Mouse (Mus musculus) kidney, postnatal 25 days (tissue): ENCODE results near the gene Tpm1.

ENCODE experiments used
- DNase-seq, 2 experiments: peaks; one replicate each; pipeline ENCODE4 v3.0.0; 2021; ENCODE audit warnings: mixed read lengths in 2 of 2

The Tpm1 gene

DNA sequence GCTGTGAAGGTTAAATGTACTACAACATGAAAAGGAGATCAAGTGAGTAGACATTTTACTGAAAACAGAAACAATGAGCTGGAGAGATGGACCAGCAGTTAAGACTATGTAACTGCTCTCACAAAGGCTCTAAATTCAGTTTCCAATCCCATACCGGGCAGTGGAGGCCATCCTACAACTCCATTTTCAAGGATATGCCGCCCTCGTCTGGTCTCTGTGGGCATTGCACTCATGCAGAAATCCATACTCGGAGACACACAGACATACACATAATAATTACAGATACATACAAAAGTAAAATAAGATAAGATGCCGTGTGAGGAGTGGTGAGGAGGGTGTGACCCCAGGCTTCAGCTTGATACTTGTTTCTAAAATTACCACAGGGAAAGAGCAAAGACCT is 68.7 kb downstream of the Tpm1 start:
- DNase-seq, result peak; percentile 76 to 86

DNA sequence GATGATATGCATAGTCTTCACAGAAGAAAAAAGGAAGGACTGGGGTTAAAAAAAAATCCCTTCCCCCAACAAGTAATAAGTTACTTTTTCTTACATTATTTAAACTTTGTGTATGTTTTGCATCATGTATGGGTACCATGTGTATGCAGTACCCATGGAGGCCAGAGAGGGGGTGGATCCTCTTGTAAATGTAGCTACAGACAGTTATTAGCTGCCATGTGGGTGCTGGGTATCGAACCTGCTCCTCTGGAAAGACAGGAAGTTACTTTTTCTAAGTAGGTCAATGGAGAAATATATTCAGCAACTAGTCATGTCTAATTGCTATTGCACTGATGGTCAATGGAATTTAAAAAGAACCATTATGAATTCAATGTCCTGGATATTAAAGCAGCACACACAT is 70.7 kb downstream of the Tpm1 start:
- DNase-seq, result no peak

DNA sequence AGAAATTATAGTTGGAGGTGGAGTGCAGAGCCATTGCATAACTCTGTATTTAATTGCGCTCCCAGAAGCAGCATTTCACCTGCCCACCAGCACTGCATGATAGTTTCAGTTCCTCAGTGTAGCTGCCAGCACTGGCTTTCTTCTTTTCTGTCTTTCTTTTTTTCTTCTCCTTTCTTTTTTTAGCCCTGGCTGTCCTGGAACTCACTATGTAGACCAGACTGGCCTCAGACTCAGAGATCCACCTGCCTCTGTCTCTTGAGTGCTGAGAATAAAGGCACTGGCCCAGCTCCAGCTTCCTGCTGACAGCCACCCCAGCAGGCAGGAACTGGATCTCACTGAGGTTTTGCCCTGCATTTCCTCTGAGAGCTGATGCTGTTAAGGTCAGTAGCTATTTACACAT is 71.2 kb downstream of the Tpm1 start:
- peak in 1 of 2 experiments; percentile 31 for DNase-seq

DNA sequence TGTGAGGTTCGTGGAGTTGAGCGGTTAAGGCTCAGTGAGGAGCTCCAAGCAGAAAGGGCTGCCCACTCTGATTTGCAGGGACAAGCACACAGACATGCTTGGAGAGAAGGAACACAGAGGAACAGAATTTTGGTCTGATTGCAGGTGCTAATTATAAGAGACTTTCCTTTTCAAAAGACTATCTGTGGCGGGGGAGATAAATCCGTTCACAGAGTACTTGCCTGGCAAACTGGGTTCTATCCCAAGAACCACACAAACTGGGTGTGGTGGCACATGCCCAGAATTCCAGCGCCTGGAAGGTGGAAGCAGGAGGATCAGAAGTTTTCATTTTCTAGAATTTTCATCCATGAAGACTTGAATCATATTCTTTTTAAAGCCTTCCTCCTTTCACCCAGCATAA is 72.1 kb downstream of the Tpm1 start:
- DNase-seq, result no peak

DNA sequence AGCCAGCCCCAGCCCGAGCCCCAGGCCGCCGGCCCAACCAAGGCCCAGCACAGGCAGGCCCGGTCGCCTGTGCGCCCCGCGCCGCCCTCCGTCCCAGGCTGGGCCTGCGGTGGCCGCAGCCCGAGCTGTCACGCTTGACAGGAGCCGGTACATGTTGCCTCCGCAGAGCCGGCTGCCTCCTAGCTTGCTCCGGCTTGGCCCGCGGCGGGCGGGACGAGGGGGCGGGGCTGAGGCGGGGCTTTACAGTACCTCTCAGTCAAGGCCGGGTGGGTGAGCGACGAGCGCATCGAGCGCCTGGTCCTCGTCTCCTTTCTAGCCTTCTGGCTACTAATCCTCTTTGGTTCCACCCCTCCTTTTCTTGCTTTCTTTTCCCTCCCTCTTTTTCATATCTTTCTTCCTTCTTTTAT is 74.0 kb downstream of the Tpm1 start, which contains the start of gene Lactb:
Lactb (minus strand) TSS at position 246 of the 407 bp plus-strand sequence.
- DNase-seq, result peak; percentile 98 to 99

DNA sequence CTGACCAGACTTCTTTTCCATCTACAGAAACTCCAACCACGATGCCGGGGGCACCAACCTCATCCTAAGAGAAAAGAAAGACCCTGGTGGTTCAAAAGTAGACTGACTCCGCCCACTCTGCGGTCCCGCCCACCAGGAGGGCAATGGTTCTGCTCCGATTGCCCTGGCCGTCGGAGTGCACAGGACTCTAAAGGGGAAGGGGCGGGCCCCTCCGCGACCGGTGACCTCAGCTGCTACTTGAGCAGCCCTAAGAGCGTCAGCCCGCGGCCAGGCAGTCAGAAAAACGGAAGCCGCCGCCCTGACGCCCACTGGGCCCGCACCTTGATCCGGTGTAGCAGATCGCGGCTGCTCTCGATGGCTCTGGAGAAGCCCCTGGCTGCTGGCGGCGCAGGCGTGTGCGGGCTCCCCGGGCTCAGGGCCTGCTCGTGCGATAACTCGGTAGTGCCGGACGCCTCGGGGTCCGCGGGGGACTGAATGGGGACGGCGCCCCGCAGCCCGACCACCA is 74.4 kb downstream of the Tpm1 start:
- DNase-seq, result peak; percentile 93 to 96
